Mouse (Mus musculus) kidney, adult 9 months (tissue): ENCODE results near the gene Casp2.

Experiments
- DNase-seq: peaks from one replicate; pipeline ENCODE4 v3.0.0; 2022

Gene Casp2

GRCm38 (mm10) chr6:42264626-42265312 is at the start of gene Casp2:
TSS of gene Casp2 (plus strand) at chr6:42264985.
- peak; percentile 99 for DNase-seq

DNA sequence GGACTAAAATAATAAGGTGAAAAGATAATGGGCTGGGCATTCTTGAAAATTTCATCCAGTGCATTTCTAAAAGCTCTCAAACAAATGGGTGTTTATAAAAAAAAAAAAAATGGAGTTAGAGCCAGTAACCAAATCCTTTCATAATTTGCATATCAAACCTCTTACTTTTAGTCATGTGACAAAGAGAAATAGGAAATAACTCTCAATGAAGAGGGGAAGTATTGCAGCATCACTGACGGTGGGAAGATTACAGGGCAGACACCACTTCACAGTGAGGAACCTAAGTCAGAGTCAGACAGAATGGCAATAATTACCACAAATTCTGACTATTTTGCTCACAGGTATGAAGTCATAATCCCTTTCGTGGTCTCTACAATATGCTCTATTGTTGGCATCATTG is 49.8 kb upstream of the Casp2 start, which contains the start of gene Tas2r144:
Gene Tas2r144 (plus strand): TSS at position 301 of the 400 bp plus-strand sequence.
- no peak for DNase-seq

GRCm38 (mm10) chr6:42222286-42222685 is 42.5 kb upstream of the Casp2 start:
- DNase-seq = peak; percentile 43

DNA sequence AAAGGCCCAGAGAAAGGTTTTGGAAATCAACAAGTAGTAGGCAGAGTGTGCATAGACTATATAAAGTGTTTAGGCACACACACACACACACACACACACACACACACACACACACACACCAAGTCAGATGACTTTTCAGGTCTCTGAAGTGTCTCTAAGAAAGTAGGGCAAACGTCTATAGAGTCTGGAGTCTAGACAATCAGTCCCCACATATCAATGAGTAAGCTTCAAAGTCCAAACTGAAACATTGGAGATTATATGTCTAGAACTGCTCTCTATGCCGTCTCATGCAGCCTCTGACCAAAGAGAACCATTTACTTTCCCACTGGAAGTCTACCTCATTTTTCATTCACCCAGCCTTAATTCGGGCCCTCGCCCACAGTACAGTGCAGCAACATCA is 39.7 kb upstream of the Casp2 start:
- DNase-seq = no peak

DNA sequence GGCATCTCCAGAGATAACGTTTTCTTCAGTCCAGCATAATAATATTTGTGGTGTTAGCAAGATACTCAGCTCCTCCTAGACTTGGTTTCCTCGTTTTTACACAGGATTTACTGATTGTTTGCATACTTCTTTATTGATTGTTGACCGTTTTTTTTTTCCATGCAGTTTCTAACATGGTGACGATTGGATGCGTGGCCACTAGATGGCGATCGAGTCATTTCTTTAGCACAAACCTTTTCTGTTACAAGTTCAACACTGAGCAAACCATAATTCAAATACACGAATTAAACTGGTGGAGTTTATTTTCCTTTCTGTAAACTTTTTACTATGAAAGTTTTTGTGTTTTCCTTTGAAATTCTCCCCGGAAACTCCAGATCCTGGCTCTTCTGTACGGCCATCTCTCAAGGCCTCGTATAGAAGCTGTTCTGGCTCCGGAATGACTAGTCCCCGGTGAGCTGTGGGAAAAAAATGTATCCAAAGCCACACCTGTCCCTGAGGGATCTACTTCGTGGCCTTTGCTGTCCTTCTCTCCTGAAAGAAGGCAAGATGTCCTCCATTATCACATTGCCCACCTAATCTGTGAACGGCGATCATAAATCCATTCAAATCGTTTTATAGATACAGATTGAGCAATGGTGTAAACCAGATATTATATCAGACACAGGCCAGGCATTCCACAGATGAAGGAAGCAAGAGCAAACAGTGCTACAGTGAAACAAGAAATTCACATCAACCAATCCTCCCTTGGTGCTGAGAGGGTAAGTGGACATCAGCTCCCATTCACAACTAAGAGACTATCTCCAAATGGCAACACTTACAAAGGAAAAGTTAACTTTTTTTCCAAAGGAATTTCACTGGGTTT is 37.3 kb upstream of the Casp2 start:
- peak; percentile 73 for DNase-seq

GRCm38 (mm10) chr6:42229610-42230009 is 35.2 kb upstream of the Casp2 start:
- no peak for DNase-seq

GRCm38 (mm10) chr6:42231191-42231590 is 33.6 kb upstream of the Casp2 start:
- no peak for DNase-seq

- no peak for DNase-seq
Measured at GRCm38 (mm10) chr6:42237276-42237805, 27.4 kb upstream of the Casp2 start.

DNA sequence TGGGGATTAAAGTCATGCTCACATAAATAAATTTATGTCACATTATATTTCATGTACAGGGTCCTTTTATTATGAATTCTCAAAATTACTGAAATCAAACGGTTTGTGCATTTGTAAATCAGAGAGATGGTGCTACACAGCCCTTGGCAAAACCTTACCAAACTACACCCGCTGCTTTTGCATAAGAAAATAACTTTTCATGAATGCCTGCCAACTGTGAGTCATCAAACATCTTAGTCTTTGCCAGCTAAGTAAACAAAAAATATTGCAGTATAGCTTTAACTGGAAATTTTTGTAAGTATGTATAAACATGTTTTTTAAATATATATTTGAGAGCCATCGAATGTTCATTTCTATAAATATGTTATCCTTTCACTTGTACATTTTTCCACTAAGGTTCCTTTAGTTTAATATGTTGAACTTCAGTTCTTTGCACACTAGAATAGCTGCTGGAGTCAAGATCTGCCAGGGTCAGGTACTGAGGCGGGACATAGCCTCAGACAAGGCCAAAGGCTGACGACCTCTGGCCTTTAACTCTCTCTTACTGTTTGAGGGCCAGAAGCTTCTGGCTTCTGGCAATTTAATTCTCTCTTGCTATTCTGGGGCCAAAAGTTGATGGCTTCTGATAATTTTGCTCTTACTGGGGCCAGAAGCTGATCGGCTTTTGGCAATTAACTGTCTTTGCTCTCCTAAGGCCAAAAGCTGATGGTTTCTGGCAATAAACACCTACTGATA is 23.3 kb upstream of the Casp2 start:
- DNase-seq = no peak

DNA sequence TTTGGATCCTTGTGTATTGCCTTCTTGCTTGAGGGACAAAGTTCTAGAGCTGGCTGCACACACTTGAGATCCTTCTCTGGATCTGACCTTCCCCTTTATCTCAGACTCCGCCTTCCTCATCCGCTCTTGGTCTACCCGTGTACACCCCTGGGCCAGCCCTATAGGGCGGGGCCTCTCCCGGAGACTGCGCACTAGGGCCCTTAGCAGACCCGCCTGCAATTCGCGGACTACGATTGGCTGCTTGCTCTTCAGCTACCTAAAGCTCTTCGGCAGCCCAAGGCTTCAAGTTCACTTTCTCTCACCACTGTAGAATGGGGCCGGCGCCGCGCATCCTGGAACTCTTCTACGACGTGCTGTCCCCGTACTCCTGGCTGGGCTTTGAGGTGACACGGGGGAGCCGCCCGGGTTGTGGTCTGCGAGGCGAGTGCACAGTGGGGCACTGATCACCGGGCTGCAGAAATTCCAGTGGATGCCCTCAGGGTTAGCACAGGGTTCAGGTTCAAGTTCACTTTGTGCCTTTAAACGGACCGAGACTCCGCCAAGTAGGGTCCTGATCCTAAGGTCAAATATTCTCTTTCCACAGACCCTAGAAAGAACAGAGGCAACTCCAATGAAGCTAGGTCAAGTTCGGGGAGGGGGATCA is 19.0 kb upstream of the Casp2 start, which contains the start of gene Gstk1:
Gene Gstk1 (plus strand): TSS at position 225 of the 643 bp plus-strand sequence.
- DNase-seq = peak; percentile 93

DNA sequence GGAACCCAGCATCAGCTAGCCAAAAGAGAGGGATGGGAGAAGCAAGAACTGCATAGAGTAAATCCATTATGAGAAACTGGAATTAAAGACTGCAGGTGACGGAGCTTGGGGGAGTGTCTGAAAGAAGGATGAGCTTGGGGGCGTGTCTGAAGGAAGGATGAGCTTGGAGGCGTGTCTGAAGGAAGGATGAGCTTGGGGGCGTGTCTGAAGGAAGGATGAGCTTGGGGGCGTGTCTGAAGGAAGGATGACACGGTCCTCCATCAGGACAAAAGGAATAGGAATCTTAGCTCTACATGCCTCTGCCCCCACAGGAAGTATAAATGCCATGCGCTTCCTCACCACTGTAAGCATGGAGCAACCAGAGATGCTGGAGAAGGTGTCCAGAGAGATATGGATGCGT is 17.6 kb upstream of the Casp2 start:
- peak; percentile 69 for DNase-seq

- no peak for DNase-seq
Measured at GRCm38 (mm10) chr6:42247981-42248380, 16.8 kb upstream of the Casp2 start.

- no peak for DNase-seq
Measured at GRCm38 (mm10) chr6:42251791-42252190, 13.0 kb upstream of the Casp2 start.

DNA sequence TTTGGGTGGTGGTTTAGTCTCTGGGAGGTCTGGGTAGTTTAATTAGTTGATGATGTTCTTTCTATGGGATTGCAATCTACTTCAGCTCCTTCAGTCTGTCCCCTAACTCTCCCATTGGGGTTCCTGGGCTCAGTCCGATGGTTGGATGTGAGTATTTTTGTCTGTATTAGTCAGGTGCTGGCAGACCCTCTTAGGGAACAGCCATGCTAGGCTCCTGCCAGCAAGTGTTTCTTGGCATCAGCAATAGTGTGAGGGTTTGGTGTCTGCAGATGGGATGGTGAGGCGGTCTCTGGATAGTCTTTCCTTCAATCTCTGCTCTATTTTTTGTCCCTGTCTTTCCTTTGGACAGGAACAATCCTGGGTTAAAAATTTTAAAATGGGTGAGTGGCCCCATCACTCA is 11.7 kb upstream of the Casp2 start:
- DNase-seq = no peak

DNA sequence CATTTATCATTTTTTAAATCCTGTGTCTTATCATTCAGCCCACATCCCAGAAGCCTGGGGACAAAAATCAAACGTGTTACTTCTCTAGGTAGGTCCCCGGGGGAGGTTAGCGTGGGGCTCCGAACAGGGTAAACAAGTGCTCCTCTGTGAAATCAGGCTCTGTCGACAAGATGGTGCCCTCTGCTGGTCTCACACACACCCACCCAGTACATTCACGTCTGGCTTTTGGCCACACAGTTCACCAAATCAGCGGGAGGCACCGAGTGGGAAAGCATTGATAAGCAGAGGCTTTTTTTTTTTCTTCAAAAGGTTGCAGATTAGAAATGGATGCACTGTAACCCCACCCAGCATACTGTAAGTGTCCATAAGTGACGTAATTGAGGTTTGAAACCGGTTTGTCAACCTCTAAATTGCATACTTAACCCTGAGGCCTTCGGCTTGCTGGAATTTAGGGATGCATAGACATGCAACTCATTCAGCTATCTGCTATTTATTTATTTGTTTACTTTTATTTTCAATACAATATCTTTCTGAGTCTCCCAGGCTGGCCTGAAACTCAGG is 7.4 kb upstream of the Casp2 start:
- DNase-seq = peak; percentile 78

DNA sequence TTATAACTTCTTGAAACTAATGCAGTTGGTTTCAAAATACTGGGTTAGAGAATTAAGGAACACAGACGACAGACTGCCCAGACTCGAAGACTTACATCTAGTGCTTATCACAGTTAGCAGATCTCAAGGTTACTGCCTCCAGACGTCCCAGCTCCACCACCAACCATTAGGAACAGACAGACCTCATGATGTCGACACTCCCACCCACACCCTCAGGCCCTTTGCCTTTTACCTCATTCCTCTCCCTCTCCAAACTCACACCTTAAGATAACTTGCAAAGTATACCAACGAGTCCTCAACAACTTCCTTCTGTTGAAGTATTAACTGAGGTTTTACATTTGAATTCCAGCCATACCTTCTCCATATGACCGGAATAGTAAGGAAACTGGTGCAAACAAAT is 4.4 kb upstream of the Casp2 start:
- DNase-seq = no peak

- DNase-seq = peak; percentile 88
Measured at GRCm38 (mm10) chr6:42261524-42262170, 3.1 kb upstream of the Casp2 start, which contains the start of gene Tmem139. TSS of gene Tmem139 (plus strand) at chr6:42261970.

GRCm38 (mm10) chr6:42265391-42266330 is 876 bp downstream of the Casp2 start:
- DNase-seq = peak; percentile 30

DNA sequence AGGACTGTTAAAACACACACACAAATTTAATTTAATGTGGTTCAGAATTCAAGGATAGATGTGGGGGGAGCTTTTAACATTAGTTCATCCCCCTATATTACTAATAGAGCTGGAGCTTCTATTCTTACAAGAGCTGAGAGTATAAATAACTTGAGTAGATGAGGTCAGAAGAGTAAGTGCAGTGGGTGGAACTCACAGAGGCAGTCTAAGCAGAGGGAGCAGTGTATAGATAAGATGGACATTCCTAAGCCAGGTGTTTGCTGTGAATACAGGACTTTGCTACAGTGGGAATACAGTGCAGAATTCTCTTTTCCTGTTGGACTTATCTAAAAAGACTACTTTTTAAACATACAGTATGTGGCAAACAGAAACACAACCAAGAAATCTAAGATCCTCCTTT is 6.0 kb downstream of the Casp2 start:
- no peak for DNase-seq

GRCm38 (mm10) chr6:42276151-42276550 is 11.4 kb downstream of the Casp2 start:
- DNase-seq = no peak
